Mouse (Mus musculus) heart, postnatal 4 days (tissue): ENCODE data around the gene Rack1. TPM values are rescaled to one million over a fixed set of nuclear protein-coding genes. Genes with fewer than 3 reads are reported as not detected.
"Not testable (repeated sequence)": the region's sequence is repeated elsewhere in the genome, so short reads cannot be mapped to it uniquely, and the experiment has no call there.

Experiments used
- DNase-seq: peaks from one replicate; pipeline ENCODE4 v3.0.0; 2021
- total RNA-seq, 2 experiments: library from RNA; stranded (reverse); gene quantifications; 2 replicates each; pipeline ENCODE4 v1.2.3; 2021

Rack1 gene
- total RNA-seq, 2 experiments from 2014 or later = 642 to 663 TPM

DNA sequence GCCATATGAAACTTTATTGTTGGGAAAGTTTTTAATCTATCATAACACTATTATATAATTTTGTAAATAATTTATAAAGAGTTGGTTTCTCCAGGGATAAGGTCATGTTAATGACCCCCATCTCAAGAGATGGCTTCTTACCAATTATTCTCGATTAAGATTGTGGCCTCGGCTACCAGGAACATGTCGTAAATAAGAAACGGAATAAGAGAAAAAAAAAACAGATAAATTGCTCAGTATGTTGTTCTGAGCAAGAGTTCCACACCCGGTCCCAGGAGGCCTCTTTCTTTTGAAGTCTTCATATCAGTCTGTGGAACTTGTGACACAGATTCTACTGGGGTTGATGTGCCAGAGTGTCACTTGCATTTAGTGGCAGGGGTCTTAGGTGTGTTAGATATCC, 41.1 kb downstream of the Rack1 start:
- DNase-seq = no peak

DNA sequence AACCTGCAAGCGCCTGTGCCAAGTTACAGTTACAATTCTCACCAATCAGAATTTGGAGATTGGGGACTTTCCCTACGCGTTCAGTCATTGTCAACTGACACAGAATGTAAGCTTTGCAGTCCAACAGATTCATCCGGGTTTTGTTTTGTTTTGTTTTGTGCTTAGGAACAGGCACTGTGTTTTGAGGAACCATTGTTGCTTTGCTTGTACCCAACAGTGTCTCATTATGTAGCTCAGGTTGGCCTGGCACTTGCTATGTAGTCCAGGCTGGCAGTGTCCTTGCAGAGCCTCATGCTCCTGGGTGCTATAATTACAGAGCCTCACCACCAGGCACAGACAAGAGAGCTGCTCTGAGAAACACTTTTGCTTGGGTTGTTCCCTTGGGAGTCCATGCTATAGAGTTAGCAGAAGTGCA, 42.3 kb downstream of the Rack1 start:
- DNase-seq = no peak

DNA sequence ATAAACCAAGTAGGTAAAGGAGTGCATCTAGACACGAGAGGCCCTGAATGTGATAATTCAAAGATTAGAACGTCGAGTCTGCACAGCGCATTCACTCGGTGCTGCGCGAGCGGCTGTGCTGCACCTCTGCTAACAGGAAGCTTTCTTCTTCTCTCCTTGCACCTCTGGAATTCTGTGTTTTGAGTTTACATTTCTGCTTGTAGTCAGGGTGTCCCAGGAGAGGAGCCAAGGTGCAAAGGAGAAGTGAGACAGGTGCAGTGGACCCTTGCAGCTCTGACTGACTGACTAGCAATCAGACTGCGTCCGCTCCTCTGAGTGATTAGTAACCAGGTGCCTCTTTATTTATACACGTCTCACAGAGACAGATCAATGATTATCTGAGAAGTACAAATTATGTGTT, 43.1 kb downstream of the Rack1 start:
- no peak for DNase-seq

DNA sequence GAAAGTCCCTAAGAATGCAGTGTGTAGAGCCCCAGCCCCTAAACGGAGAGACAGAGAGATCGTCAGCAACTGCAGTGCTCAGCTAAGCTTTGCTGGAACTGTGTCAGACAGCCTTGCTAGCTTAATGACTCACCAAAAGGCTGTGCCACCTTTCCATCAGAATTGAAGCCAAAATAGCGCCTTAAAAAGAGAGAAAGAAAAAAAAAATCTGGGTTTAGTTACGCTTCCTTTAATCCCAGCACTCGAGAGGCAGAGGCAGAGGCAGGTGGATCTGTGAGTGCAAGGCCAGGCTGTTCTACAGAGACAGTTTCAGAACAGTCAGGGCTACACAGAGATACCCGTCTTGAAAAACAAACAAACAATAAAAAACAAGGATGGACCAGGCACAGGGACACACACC, 44.2 kb downstream of the Rack1 start:
- DNase-seq = no peak

DNA sequence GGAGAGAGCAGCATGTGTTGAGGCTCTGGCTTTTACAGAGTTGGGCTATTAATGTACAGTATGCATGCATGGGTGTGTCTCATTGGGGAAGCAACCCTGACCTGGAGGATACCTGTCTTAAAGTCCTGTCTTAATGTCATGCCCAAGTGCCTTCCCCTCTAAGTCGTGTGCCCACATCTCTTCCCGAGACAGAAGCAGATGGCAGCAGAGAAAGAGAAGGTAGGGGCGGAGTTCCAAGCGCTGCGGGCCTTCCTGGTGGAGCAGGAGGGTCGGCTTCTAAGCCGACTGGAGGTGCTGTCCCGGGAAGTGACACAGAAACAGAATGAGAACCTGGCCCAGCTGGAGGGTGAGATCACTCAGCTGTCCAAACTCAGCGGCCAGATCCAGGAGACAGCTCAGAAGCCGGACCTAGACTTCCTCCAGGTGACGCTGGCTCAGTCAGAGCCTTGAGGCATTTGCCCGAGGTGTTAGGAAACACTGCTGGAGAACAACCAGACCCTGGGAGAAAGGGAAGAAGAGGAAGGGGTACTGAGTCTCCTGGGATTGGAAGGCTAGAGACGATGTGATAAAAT, 45.2 kb downstream of the Rack1 start:
- no peak for DNase-seq

DNA sequence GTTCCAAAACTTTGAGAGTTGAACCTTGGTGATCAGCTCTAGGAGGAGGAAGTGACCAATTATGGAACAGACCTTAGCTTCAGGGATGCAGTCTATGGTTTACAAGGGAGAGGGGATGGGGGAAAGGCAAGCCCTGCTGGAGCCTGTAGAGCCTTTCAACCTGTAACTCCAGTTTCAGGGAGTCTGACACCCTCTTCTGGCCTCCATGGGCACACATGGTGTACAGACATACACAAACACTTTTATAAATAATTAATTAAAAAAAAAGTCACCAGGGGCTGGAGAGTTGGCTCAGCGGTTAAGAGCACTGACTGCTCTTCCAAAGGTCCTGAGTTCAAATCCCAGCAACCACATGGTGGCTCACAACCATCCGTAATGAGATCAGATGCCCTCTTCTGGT, 46.2 kb downstream of the Rack1 start:
- not testable (repeated sequence) for DNase-seq

DNA sequence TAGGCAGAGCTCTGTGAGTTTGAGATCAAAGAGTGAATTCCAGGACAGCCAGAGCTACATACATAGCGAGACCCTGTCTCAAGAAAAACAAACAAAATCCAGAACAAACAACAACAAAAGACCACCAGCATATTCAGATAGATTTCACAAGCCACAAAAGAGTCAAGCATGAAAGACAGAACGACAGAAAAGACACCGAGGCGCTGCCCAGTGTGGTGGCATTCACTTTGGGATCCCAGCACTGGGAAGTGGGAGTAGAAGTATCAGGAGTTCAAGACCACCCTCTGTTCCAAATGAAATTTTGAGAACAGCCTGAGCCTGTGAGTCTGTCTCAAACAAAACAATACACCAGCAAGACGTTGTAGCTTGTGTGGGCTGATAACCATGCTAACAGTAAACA, 46.7 kb downstream of the Rack1 start:
- no peak for DNase-seq

DNA sequence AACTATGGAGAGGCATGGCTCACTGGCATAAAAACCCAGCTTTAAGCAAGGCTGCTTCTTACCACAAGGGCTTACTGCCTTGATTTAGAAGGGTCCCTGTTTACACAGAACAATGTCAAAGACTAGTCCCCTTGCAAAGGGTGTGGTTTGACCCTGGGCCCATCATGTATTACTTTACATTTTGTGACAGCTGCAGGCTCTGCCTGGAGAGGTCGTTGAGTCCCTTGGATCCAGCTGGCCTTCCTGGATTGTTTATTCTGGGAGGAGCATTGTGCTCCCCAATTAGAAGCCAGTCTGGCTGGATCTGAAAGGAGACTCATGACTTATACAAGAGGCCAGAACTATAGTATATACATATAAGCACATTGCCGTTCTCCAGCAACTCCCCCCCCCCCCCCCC, 50.1 kb downstream of the Rack1 start:
- no peak for DNase-seq

DNA sequence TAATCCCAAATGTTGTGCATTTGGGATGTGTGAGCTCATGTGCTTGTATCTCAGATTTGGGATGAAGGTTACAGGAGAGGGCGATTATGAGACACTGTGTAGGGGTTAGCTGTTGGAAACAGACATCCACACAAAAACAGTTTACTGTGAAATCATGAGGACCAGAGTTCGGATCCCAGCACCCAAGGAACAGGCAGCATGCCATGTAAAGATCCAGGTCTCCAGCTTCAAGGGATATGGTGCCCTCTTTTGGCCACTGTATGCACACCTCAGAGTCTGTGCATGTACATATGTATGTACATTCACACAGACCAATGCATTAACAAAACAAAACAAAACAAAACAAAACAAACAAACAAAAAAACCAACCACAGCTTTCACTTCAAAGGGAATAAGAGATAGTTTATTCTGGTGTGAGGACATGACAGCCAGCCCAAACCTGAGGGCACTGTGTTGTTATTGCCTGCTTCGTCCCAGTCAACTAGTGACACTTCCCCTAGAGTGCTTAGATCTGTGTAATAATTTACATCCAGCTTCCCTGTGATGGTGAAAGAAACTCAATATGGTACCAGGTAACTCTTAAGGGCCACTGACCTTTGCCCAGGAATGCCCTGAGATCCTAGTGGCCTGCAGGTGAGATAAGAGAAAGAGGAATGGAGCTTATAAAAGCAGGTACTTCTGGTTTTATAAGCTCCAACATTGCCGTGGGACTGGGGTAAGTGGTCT, 51.3 kb downstream of the Rack1 start:
- no peak for DNase-seq

DNA sequence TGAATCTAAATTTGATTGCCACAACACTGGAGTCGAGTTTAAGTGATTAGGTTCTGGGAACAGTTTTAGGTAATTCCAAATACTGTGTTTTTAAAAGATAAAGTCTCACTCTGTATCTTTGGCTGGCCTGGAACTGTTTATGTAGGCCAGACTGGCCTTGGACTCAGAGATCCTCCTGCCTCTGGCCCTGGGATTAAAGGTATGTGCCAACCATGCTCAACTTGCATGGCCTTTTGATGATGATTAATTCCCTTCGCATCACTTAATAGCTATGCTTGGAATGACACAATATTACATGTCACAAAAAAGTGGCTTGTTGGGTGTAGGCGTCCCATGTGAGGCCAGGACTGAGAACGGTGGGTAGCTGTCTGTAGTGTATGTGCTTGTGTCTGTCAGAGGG, 52.1 kb downstream of the Rack1 start:
- DNase-seq = no peak

DNA sequence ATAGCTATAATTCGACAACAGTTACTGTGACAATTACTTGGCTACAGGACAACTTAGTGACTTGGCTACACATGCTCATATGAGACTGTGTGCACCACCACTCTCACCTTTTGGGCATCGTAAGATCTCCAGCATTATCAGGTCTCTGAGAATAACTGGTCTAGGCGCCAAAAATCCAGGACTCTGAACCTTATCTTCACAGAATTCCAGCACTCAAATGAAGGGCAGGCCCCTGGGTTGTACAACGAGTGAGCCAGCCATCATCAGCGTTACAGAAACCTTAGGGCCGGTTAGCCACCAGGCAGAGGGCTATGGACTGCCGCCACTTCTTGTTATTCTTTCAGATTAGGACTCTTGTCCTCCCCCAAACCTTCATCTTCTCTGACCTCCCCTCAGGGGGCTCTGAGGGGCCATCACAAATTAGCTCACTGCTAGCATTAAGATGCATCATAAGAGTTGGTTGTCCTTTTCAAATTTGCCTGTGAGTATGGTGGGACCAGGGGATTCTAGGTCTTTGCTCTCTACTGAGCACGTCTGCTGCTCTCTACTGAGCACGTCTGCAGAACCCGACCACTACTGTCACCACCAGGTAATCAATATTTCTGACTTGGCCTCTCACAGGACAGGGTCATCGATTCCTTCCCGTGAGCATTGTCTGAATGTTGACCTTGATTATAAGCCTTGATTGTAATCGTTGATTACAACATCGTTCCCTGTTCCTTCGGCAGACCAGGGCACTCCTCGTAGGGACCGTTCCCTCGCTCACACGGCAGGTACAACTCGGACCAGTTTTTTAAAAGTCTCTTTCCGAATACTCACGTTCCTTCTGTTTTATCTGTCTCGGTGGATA, 52.7 kb downstream of the Rack1 start:
- DNase-seq = no peak

DNA sequence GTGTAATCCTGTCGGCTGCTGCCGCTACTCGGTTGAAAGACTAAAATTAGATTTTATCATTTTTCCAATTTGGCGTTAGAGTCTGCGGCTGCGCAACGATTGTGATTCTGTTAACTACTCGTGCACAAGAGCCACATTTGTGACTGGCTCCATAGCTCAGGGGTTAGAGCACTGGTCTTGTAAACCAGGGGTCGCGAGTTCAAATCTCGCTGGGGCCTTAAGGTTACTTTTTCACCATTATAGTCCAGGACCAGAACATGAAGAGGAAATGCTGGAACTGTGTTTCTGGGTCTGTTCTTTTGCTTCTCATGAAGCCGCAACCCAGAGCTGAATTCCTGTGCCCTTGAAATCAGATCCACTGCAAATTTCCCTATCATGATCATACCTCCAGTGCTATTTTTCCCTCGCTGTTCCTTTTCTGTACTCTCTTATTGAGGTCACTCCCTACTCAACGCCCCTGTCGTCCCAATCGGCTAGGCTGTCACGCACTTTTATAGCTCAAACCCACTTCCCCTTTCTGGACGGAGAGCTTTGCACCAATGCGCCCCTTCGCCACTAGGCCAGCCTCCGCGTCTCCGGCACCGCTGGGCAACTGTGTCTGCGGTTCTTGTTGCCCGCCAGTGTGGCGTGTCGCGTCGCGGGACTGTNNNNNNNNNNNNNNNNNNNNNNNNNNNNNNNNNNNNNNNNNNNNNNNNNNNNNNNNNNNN, 53.5 kb downstream of the Rack1 start:
- peak; percentile 91 for DNase-seq

Other genes starting within 250 kb of the Rack1 start
- gene Trim41, start 17.0 kb downstream of the Rack1 start, total RNA-seq = 10 to 100 TPM; 36.0 to 40.1 TPM
- 1 to 10 TPM; 5.3 to 5.5 TPM for gene Trim7, start 25.8 kb downstream of the Rack1 start, total RNA-seq
- 1 to 10 TPM; 4.8 to 5.1 TPM for gene Gm12184, start 26.3 kb downstream of the Rack1 start, total RNA-seq
- 1 to 10 TPM; 6.2 to 7.6 TPM for gene Irgm1, start 71.4 kb downstream of the Rack1 start, total RNA-seq
- under 1 TPM; 0.26 to 0.38 TPM for gene Gm5431, start 101.9 kb downstream of the Rack1 start, total RNA-seq
- 1 to 10 TPM; 2.0 to 3.0 TPM for gene Psme2b, start 145.9 kb downstream of the Rack1 start, total RNA-seq
- under 1 TPM in 1 of 2 experiments, not detected in 1; 0.18 TPM for gene Olfr56, start 178.6 kb downstream of the Rack1 start, total RNA-seq
- gene 9930111J21Rik1, start 179.1 kb downstream of the Rack1 start, total RNA-seq = 1 to 10 TPM; 2.0 to 2.1 TPM
- gene Gm12185, start 191.9 kb downstream of the Rack1 start, total RNA-seq = under 1 TPM; 0.07 to 0.29 TPM
- under 1 TPM; 0.21 to 0.27 TPM for gene Tgtp1, start 193.8 kb downstream of the Rack1 start, total RNA-seq